Mouse (Mus musculus): Measurements from ENCODE around the gene Adora1. TPM values are rescaled to one million over a fixed set of nuclear protein-coding genes. Genes with fewer than 3 reads are reported as not detected.
A peak's percentile ranks its signal among the peaks of the same experiment; 100 is the strongest.

The Adora1 gene
- total RNA-seq, 4 experiments from 2014 or later = 162 to 296 (median 242) TPM

- DNase-seq = no peak
Measured at GRCm38 (mm10) chr1:134152626-134153590, 82.3 kb downstream of the Adora1 start.

- DNase-seq = peak; percentile 66
Measured at GRCm38 (mm10) chr1:134151655-134152412, 83.4 kb downstream of the Adora1 start.

- DNase-seq = no peak
Measured at GRCm38 (mm10) chr1:134150745-134151144, 84.5 kb downstream of the Adora1 start.

- DNase-seq = no peak
Measured at GRCm38 (mm10) chr1:134150076-134150475, 85.2 kb downstream of the Adora1 start.

Other genes starting within 250 kb of the Adora1 start
- gene Fmod, start 198.2 kb downstream of the Adora1 start, total RNA-seq (2022) = 10 to 100 TPM in 1 of 4 experiments, 1 to 10 TPM in 3; 6.9 to 10.7 (median 7.7) TPM
- gene Btg2, start 156.3 kb downstream of the Adora1 start, total RNA-seq (2022) = 10 to 100 TPM; 28.1 to 56.5 (median 50.6) TPM
- under 1 TPM in 1 of 4 experiments, not detected in 3; 0.28 TPM for gene Chit1, start 124.2 kb downstream of the Adora1 start, total RNA-seq (2022)
- 1 to 10 TPM in 3 of 4 experiments, under 1 TPM in 1; 0.74 to 1.6 (median 1.3) TPM for gene Chil1, start 53.3 kb downstream of the Adora1 start, total RNA-seq (2022)
- gene Mybph, start 42.0 kb downstream of the Adora1 start, total RNA-seq (2022) = under 1 TPM in 2 of 4 experiments, not detected in 2; 0.17 to 0.24 TPM
- not detected for gene Myog, start 54.6 kb upstream of the Adora1 start, total RNA-seq (2022)
- gene Ppfia4, start 97.5 kb upstream of the Adora1 start, total RNA-seq (2022) = 1 to 10 TPM; 1.6 to 2.6 (median 2.0) TPM
- 10 to 100 TPM; 39.2 to 61.6 (median 49.4) TPM for gene Tmem183a, start 126.5 kb upstream of the Adora1 start, total RNA-seq (2022)
- gene 4933406M09Rik, start 150.5 kb upstream of the Adora1 start, total RNA-seq (2022) = not detected
- 10 to 100 TPM; 34.8 to 55.8 (median 42.2) TPM for gene Cyb5r1, start 170.1 kb upstream of the Adora1 start, total RNA-seq (2022)
- gene Adipor1, start 179.9 kb upstream of the Adora1 start, total RNA-seq (2022) = 100 to 1,000 TPM; 123 to 151 (median 129) TPM
- 10 to 100 TPM; 24.2 to 32.8 (median 26.4) TPM for gene Klhl12, start 220.1 kb upstream of the Adora1 start, total RNA-seq (2022)